Mouse (Mus musculus): ENCODE data around the gene Sdk2. TPM values are rescaled to one million over a fixed set of nuclear protein-coding genes. Genes with fewer than 3 reads are reported as not detected.
A peak's percentile ranks its signal among the peaks of the same experiment; 100 is the strongest.

Gene Sdk2
- polyA plus RNA-seq, 1 experiment: 7.4 TPM

DNA sequence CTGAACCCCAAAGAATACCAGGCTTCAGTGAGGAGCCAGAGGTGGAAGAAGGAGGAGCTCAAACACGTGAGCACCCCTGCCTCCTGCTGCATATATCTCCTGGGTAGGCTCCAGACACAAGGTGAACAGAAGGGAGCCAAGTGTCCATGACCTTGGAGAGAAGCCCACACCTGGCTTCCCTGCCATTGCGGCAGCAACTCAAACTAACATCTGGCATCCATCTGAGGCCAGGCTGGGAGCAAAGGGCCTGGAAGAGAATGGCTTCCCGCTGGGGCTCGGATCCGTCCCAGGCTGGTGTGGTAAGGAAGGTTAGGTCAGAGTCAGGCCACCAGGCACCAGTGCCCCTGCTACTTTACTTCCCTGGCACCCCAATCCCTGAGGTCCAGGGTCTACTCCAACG, 338.9 kb downstream of the Sdk2 start:
- no peak overlapping the region for H3K27ac ChIP-seq (ENCODE audit: insufficient read depth, low read length)
- H3K4me1 ChIP-seq (ENCODE audit: control insufficient read depth, insufficient read depth, low read length): 0 out of 2 replicates have a peak, but pooled peaks cover 2% of the 10 kb centered on the region
- no peak overlapping the region for H3K4me3 ChIP-seq (ENCODE audit: insufficient read depth, low read length)
- no peak for TF ChIP-seq CTCF (IDR thresholded peaks at IDR 0.05; ENCODE audit: extremely low read depth, insufficient read depth, low read length)
- no peak for TF ChIP-seq POLR2A (IDR thresholded peaks at IDR 0.05; ENCODE audit: extremely low read depth, insufficient read depth, low read length)

GRCm38 (mm10) chr11:113726994-113727888, 339.6 kb downstream of the Sdk2 start:
- 0 out of 2 replicates have a peak, but pooled peaks cover 2% of the 10 kb centered on the region for H3K4me1 ChIP-seq (ENCODE audit: control insufficient read depth, insufficient read depth, low read length)
- 0 out of 2 replicates have a peak overlapping the region, but pooled peaks have one; percentile 10 for H3K27ac ChIP-seq (ENCODE audit: insufficient read depth, low read length)
- TF ChIP-seq CTCF (IDR thresholded peaks at IDR 0.05; ENCODE audit: extremely low read depth, insufficient read depth, low read length) (no peak), POLR2A (IDR thresholded peaks at IDR 0.05; ENCODE audit: extremely low read depth, insufficient read depth, low read length) (no peak)
- no peak overlapping the region for H3K4me3 ChIP-seq (ENCODE audit: insufficient read depth, low read length)

Measured in cortical plate, adult 2 months (tissue).